Mouse (Mus musculus) stomach, embryonic 16.5 days (tissue): ENCODE results near the gene Chmp4b. TPM values are rescaled to one million over a fixed set of nuclear protein-coding genes. Genes with fewer than 3 reads are reported as not detected.

ENCODE experiments used
- ATAC-seq: fragments of 200-750 bp; cut with Nextera tagmentation; 2 replicates; pipeline ENCODE4 v1.8.0; 2017; ENCODE audit warnings: moderate number of reproducible peaks, moderate TSS enrichment; ENCODE audit not compliant: insufficient read depth, low FRiP score
- H3K27ac ChIP-seq: fragments of 300-500 bp; sonication (generic); 2 replicates; pipeline ENCODE4 v1.5.1; 2014; ENCODE audit warnings: low read length
- H3K27me3 ChIP-seq: fragments of 300-500 bp; sonication (generic); 2 replicates; pipeline ENCODE4 v1.6.1; 2014; ENCODE audit warnings: low read length, control low read depth, mixed read lengths; ENCODE audit not compliant: control insufficient read depth, insufficient read depth
- H3K36me3 ChIP-seq: fragments of 300-500 bp; sonication (generic); 2 replicates; pipeline ENCODE4 v1.6.1; 2014; ENCODE audit warnings: low read length; ENCODE audit not compliant: control insufficient read depth, insufficient read depth
- H3K4me1 ChIP-seq: fragments of 300-500 bp; sonication (generic); 2 replicates; pipeline ENCODE4 v1.6.1; 2014; ENCODE audit warnings: low read length, control low read depth, mixed read lengths; ENCODE audit not compliant: control insufficient read depth, insufficient read depth
- H3K4me2 ChIP-seq: fragments of 300-500 bp; sonication (generic); 2 replicates; pipeline ENCODE4 v1.6.1; 2014; ENCODE audit warnings: low read depth, low read length, mixed read lengths
- H3K4me3 ChIP-seq: fragments of 300-500 bp; sonication (generic); replicated peaks from 2 replicates; pipeline ENCODE4 v1.5.1; 2014; ENCODE audit warnings: mild to moderate bottlenecking, low read length
- H3K9ac ChIP-seq: fragments of 300-500 bp; sonication (generic); 2 replicates; pipeline ENCODE4 v1.6.1; 2014; ENCODE audit warnings: low read length
- H3K9me3 ChIP-seq: fragments of 300-500 bp; sonication (generic); replicated peaks from 2 replicates; pipeline ENCODE4 v1.6.1; 2016; ENCODE audit warnings: low read length, control low read depth; ENCODE audit not compliant: control insufficient read depth
- WGBS: fragments of 180-500 bp; shearing (Covaris S2); extraction: QIAGEN DNeasy Blood & Tissue Kit; methylation state at CpG from one replicate; pipeline ENCODE4 v1.1.7; 2014; 5-methylcytosine and 5-hydroxymethylcytosine counted together
- polyA plus RNA-seq: library from polyadenylated mRNA; unstranded; fragments of >200 nt; fragmentation: Nextera tagmentation; extraction: Ambion mirVana; gene quantifications from 2 replicates; pipeline ENCODE4 v1.2.1, GENCODE M21; 2015

Gene Chmp4b
- polyA plus RNA-seq, 1 experiment from 2014 or later: 23.6 TPM

DNA sequence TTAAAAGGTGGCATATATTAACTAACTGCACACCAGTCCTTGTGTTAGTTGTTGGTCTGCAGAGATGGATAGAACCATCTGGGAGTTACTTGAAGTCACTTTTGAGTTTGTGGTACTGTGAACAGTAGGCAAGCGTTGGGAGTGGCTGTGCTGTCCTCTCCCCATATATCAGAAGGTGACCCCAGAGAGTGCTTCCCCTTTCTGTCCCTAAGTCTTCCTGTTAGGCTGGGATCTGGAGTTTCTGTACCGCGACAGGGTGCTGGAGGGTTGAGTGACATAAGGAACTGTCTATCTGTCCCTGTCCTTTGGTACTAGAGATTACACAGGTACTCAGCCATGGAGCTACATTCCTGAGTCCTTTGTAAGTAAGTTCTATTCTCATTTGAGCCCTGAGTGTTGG lies 35.3 kb downstream of the Chmp4b start:
- 80% methylated on average over 3 of the region's 3 CpGs for WGBS
- ATAC-seq: no peak
- Histone ChIP-seq H3K27ac (no peak overlapping the region), H3K9ac (no peak overlapping the region), H3K4me2 (no peak overlapping the region), H3K9me3 (no peaks in the 10 kb centered on the region), H3K36me3 (peaks cover 2% of the 10 kb centered on the region; the same call in 1 of the 2 replicates), H3K4me3 (no peak overlapping the region), H3K4me1 (peaks cover 14% of the 10 kb centered on the region; the same call in 1 of the 2 replicates), H3K27me3 (no peaks in the 10 kb centered on the region)

DNA sequence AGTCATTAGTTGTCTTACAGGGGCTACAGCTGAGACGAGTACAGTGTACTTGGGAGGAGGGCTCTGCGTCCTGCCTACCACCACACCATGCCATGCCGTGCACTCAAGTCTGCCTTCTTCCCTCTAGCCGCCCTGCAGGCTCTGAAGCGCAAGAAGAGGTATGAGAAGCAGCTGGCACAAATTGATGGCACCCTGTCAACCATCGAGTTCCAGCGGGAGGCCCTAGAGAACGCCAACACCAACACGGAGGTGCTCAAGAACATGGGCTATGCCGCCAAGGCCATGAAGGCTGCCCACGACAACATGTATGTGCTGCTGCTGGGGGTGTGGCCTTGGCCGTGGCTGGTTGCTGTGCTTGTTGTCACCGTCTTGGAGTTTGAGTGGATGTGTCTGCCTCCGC lies 37.9 kb downstream of the Chmp4b start:
- H3K27ac ChIP-seq: no peak overlapping the region
- no peak overlapping the region for H3K9ac ChIP-seq
- H3K4me3 ChIP-seq: no peak overlapping the region
- ATAC-seq: no peak
- peaks cover 9% of the 10 kb centered on the region; the same call in 1 of the 2 replicates for H3K36me3 ChIP-seq
- peaks cover 15% of the 10 kb centered on the region; the same call in 1 of the 2 replicates for H3K4me1 ChIP-seq
- H3K9me3 ChIP-seq: no peaks in the 10 kb centered on the region
- no peaks in the 10 kb centered on the region for H3K27me3 ChIP-seq
- 88% methylated on average over 14 of the region's 14 CpGs for WGBS
- H3K4me2 ChIP-seq: no peak overlapping the region

DNA sequence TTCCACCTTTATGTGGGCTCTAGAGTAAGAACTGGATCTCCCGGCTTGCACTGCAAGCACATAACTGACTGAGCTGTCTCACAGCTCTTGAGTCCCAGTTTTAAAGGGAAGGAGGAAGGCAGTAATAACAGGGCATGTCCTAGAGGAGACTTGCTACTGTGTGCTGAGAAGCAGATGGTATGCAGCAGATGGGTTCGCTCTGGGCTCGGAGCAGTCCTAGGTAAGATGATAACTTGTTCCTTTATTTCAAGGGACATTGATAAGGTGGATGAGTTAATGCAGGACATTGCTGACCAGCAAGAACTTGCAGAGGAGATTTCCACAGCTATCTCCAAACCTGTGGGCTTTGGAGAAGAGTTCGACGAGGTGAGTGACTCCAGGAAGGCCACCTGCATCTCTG lies 39.5 kb downstream of the Chmp4b start:
- H3K36me3 ChIP-seq: peaks cover 9% of the 10 kb centered on the region; the same call in 1 of the 2 replicates
- no peaks in the 10 kb centered on the region for H3K9me3 ChIP-seq
- no peak overlapping the region for H3K4me2 ChIP-seq
- H3K4me1 ChIP-seq: 0 out of 2 replicates have a peak, but pooled peaks cover 5% of the 10 kb centered on the region
- no peak overlapping the region for H3K27ac ChIP-seq
- H3K9ac ChIP-seq: no peak overlapping the region
- no peaks in the 10 kb centered on the region for H3K27me3 ChIP-seq
- 95% methylated on average over 5 of the region's 5 CpGs for WGBS
- ATAC-seq: no peak
- no peak overlapping the region for H3K4me3 ChIP-seq

DNA sequence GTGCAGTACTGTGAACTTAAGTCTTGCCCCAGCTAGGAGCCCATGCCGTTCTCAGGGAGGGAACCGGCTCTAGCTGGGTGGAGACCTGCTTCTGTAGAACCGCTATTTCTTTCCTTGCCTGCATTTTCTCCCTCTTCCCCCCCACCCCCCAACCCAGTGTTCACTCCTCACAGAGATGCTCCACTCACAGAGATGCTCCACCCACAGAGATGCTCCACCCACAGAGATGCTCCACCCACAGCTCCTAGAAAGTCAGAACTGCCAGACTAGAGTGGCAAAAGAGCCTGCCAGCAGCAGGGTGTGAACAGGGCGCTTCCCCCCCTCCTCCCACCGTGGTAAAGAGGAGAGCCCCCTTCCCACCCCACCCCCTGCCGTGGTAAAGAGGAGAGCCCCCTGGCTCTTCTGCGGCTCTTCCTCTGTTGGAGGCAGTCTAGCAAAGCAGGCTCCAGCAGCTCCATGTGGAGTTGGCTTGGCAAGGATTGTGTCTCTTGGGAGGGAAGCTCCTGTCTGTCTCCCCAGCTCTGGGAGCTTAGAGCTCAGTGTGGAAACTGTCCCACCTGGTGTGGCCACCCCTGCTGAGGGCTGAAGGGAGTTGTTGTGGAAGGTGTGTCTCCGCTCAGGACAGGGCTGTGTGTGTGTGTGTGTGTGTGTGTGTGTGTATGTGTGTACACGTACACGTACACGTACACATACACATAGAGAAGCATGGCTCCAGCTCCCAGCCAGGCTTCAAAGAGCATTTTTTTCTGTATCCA lies 41.9 kb downstream of the Chmp4b start:
- Histone ChIP-seq H3K9me3 (no peaks in the 10 kb centered on the region), H3K27ac (peak overlapping the region; percentile 78), H3K4me1 (0 out of 2 replicates have a peak, but pooled peaks cover 5% of the 10 kb centered on the region), H3K4me2 (peak overlapping the region; percentile 11; the same call in 1 of the 2 replicates), H3K9ac (peak overlapping the region; percentile 28; the same call in 1 of the 2 replicates), H3K27me3 (no peaks in the 10 kb centered on the region), H3K4me3 (no peak overlapping the region), H3K36me3 (peaks cover 9% of the 10 kb centered on the region; the same call in 1 of the 2 replicates)
- ATAC-seq: peak; percentile 62
- WGBS: 64% methylated on average over 11 of the region's 11 CpGs

DNA sequence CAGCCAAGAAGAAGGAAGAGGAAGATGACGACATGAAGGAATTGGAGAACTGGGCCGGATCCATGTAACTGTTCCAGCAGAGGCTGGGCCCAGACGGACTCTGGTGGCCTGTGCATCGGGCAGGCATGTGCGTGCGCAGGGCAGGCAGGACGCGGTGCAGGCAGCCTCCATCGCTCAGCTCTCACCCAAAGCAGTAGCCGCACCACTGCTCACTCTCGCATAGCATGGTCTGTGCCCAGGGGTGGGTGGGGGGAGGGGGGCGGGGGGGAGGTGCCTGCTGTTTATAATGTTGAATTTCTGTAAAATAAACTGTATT lies 42.4 kb downstream of the Chmp4b start:
- H3K4me1 ChIP-seq: 0 out of 2 replicates have a peak, but pooled peaks cover 5% of the 10 kb centered on the region
- H3K4me3 ChIP-seq: no peak overlapping the region
- H3K9ac ChIP-seq: no peak overlapping the region
- H3K9me3 ChIP-seq: no peaks in the 10 kb centered on the region
- peak overlapping the region; percentile 11 for H3K4me2 ChIP-seq
- H3K36me3 ChIP-seq: peaks cover 9% of the 10 kb centered on the region; the same call in 1 of the 2 replicates
- 64% methylated on average over 12 of the region's 12 CpGs for WGBS
- H3K27ac ChIP-seq: peak overlapping the region; percentile 78
- ATAC-seq: peak; percentile 73
- H3K27me3 ChIP-seq: no peaks in the 10 kb centered on the region

DNA sequence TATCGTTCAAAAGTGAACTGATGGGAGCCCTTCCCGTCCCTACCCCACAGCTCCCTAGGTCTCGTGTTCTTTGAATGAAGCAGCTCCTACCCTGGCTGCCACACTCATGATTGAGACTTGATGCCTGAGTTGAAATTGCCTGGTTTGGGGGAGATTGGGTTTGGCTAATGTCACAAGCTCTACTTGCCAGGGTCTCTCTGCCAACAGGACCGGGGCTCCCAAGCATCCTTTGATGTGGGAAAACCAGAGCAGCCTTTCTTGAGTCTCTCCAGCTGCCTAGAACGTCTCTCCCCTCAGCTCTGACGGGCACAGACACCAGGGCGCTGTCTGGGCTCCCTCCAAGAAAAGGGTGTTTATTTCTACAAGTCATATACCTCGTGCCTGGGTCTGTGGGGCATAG lies 44.2 kb downstream of the Chmp4b start:
- H3K27ac ChIP-seq: no peak overlapping the region
- no peak overlapping the region for H3K4me3 ChIP-seq
- peaks cover 9% of the 10 kb centered on the region; the same call in 1 of the 2 replicates for H3K36me3 ChIP-seq
- H3K4me2 ChIP-seq: no peak overlapping the region
- H3K4me1 ChIP-seq: 0 out of 2 replicates have a peak, but pooled peaks cover 5% of the 10 kb centered on the region
- 73% methylated on average over 8 of the region's 8 CpGs for WGBS
- H3K9ac ChIP-seq: no peak overlapping the region
- no peaks in the 10 kb centered on the region for H3K27me3 ChIP-seq
- ATAC-seq: no peak
- H3K9me3 ChIP-seq: no peaks in the 10 kb centered on the region

DNA sequence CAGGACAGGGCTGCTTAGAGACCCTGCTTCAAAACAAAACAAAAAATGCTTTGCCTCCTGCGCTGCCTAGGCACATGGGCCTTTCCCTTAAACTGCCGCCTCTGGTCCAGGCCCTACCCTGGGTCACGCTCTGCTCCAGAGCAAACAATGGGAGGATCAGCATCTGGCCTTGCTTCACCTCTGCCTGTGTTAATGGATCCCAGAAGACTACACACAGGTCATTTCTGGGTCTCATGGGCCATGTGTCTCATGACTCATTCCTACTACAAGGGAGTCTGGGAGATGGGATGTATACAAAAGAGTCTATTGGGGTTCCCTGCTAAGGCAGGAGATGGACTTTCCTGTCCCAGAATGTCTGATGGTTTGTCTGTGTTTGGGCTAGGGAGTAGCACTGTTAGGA lies 45.2 kb downstream of the Chmp4b start:
- Histone ChIP-seq H3K27ac (no peak overlapping the region), H3K9ac (no peak overlapping the region), H3K4me2 (no peak overlapping the region), H3K4me1 (0 out of 2 replicates have a peak, but pooled peaks cover 5% of the 10 kb centered on the region), H3K9me3 (no peaks in the 10 kb centered on the region), H3K4me3 (no peak overlapping the region), H3K27me3 (no peaks in the 10 kb centered on the region), H3K36me3 (peaks cover 9% of the 10 kb centered on the region; the same call in 1 of the 2 replicates)
- ATAC-seq: no peak
- 73% methylated on average over 3 of the region's 3 CpGs for WGBS

DNA sequence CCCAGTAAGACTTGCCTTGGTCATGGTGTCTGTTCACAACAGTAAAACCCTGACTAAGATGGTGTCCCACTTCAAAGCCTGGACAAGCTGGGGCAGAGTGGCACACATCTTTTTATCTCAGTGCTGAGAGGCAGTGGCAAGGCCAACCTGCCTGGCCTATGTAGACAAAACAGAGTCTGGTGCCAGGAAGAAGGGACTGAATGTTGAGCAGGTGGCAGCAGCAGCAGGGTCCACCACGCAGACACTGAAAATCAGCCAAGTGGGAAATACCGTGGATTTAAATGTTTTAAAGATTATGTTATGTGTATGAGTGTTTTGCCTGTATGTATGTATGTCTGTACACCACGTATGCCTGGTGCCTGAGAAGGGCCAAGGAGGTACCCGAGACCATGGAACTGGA lies 47.9 kb downstream of the Chmp4b start:
- no peak overlapping the region for H3K4me2 ChIP-seq
- WGBS: 93% methylated on average over 4 of the region's 4 CpGs
- ATAC-seq: no peak
- H3K36me3 ChIP-seq: no peaks in the 10 kb centered on the region
- H3K9me3 ChIP-seq: no peaks in the 10 kb centered on the region
- H3K4me3 ChIP-seq: no peak overlapping the region
- no peaks in the 10 kb centered on the region for H3K4me1 ChIP-seq
- no peak overlapping the region for H3K27ac ChIP-seq
- no peak overlapping the region for H3K9ac ChIP-seq
- H3K27me3 ChIP-seq: no peaks in the 10 kb centered on the region

DNA sequence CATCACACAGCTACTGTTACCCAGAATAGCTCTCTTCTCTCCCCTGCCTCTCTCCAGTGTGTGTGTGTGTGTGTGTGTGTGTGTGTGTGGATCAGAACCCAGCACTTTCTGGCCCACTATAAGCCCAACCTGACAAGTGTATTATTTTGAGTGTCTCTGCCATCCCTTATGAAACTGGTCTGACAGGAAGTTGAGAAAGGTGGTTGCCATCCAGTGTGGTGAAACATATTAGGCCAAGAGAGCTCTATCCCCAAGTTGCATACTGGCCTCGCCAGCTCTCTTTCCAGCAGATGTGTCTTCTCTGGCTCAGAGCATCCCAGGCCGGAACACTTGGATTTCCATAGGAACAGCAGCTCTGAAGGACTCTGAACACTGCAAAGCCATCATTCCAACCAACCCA lies 48.7 kb downstream of the Chmp4b start:
- H3K4me2 ChIP-seq: no peak overlapping the region
- no peak overlapping the region for H3K9ac ChIP-seq
- H3K36me3 ChIP-seq: no peaks in the 10 kb centered on the region
- H3K27ac ChIP-seq: no peak overlapping the region
- 67% methylated on average over 2 of the region's 2 CpGs for WGBS
- no peaks in the 10 kb centered on the region for H3K4me1 ChIP-seq
- no peaks in the 10 kb centered on the region for H3K9me3 ChIP-seq
- H3K4me3 ChIP-seq: no peak overlapping the region
- ATAC-seq: no peak
- no peaks in the 10 kb centered on the region for H3K27me3 ChIP-seq
